Mouse (Mus musculus) kidney, adult 2 months (tissue): Measurements from ENCODE around the gene Kcnq1. TPM values are rescaled to one million over a fixed set of nuclear protein-coding genes. Genes with fewer than 3 reads are reported as not detected.
A peak's percentile ranks its signal among the peaks of the same experiment; 100 is the strongest.

ENCODE experiments used
- DNase-seq: peaks from one replicate; pipeline ENCODE4 v3.0.0; 2021
- H3K27ac ChIP-seq: fragments of 200-500 bp; 2 replicates; pipeline ENCODE4 v1.5.1; 2012; ENCODE audit warnings: low read depth, low read length, control low read depth, inconsistent platforms; ENCODE audit not compliant: insufficient read depth
- H3K27me3 ChIP-seq: fragments of 200-500 bp; replicated peaks from 2 replicates; pipeline ENCODE4 v1.6.1; 2012; ENCODE audit warnings: mild to moderate bottlenecking, moderate library complexity, low read length, inconsistent platforms; ENCODE audit not compliant: control insufficient read depth, insufficient read depth
- H3K36me3 ChIP-seq: fragments of 200-500 bp; 2 replicates; pipeline ENCODE4 v1.6.1; 2012; ENCODE audit warnings: mild to moderate bottlenecking, moderate library complexity, low read length, inconsistent platforms; ENCODE audit not compliant: control insufficient read depth, insufficient read depth
- H3K4me1 ChIP-seq: fragments of 200-500 bp; 2 replicates; pipeline ENCODE4 v1.6.1; 2011; ENCODE audit warnings: low read length; ENCODE audit not compliant: control insufficient read depth, insufficient read depth
- H3K4me3 ChIP-seq: fragments of 200-500 bp; 2 replicates; pipeline ENCODE4 v1.5.1; 2011; ENCODE audit warnings: mild to moderate bottlenecking, low read depth, low read length, control low read depth; ENCODE audit not compliant: insufficient read depth
- CTCF ChIP-seq: fragments of 200-500 bp; conservative IDR thresholded peaks from 2 replicates; pipeline ENCODE4 v1.5.1; 2011; ENCODE audit warnings: low read depth, mild to moderate bottlenecking, control low read depth, low read length, moderate library complexity, mixed read lengths; ENCODE audit not compliant: insufficient read depth, insufficient read length
- POLR2A ChIP-seq: fragments of 200-500 bp; IDR thresholded peaks from one replicate; pipeline ENCODE4 v1.6.1; 2011; ENCODE audit warnings: low read depth, low read length, control low read depth
- WGBS: fragments of 180-500 bp; shearing (Covaris S2); methylation state at CpG from one replicate; pipeline ENCODE4 v1.1.7; 2018; 5-methylcytosine and 5-hydroxymethylcytosine counted together
- polyA plus RNA-seq: library from polyadenylated mRNA; depleted of rRNA; stranded (reverse); fragments of >200 nt; gene quantifications from 2 replicates; pipeline ENCODE4 v1.2.3, GENCODE M21; 2012

The Kcnq1 gene
- polyA plus RNA-seq, 1 experiment = 24.0 TPM

DNA sequence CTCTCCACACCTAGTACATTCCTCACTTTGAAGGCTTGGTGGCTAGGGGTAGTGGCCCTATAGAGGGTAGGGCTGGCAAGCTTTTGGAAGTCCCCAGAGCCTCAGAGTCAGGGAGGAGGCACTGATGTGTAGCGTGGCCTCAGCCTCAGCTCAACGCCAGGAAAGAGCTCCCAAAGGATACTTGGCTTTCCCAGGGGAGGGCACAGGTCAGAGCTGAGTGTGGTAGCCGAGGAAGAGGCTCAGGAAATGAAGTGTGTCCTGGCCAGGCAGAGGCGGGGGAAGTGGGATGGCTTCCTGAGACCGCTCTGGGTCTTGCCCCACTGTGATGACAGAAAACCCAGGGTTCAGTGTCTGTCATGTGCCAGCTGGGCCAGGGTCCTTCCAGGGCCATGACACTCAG lies 30.4 kb downstream of the Kcnq1 start:
- Histone ChIP-seq H3K27me3 (no peaks in the 10 kb centered on the region), H3K4me1 (no peaks in the 10 kb centered on the region), H3K36me3 (no peaks in the 10 kb centered on the region), H3K4me3 (no peak overlapping the region), H3K27ac (no peak overlapping the region)
- TF ChIP-seq CTCF = no peak
- no peak for TF ChIP-seq POLR2A
- WGBS = 46% methylated on average over 5 of the region's 5 CpGs
- DNase-seq = peak; percentile 26

DNA sequence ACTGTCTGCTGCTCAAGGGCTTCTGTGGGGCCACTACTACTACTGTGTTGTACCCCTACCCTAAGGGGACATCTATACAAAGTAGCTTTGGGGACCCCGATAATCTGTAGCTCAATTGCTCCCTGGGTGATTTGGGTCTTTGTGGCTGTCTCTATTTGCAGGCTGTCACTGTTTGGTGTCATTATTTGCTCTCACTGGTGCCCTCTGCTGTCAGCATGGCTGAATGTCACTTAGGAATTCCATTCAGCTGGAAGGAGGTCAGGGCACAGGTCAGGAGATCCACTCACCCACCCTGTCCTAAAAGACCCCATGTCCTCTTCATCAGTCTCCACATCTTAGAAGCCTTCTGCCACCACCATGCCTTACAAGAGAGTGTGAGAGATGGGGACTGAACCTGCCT lies 32.6 kb downstream of the Kcnq1 start:
- WGBS = 52% methylated on average over 1 of the region's 1 CpGs
- Histone ChIP-seq H3K36me3 (no peaks in the 10 kb centered on the region), H3K27me3 (no peaks in the 10 kb centered on the region), H3K27ac (no peak overlapping the region), H3K4me1 (no peaks in the 10 kb centered on the region), H3K4me3 (no peak overlapping the region)
- DNase-seq = peak; percentile 64
- TF ChIP-seq POLR2A (no peak), CTCF (peak; percentile 74)

DNA sequence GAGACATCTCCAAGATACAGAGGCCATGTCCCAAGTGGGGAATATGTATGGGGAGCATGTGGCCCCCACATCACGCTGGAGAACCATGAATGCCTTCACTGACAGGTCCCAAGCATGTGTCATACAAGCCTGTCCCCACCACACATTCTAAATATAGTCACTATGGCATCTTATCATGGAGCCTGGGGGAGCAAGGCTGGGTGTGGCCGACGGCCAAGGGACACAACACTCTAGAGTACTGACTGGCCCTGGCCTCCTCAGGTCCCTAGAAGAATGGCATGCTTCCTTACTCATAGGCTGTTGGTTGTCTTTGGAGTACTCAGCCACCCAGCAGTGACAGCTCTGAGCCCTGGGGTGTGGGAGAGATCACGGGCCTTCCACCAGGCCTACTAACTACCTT lies 33.8 kb downstream of the Kcnq1 start:
- Histone ChIP-seq H3K36me3 (no peaks in the 10 kb centered on the region), H3K4me1 (no peaks in the 10 kb centered on the region), H3K4me3 (no peak overlapping the region), H3K27ac (no peak overlapping the region), H3K27me3 (no peaks in the 10 kb centered on the region)
- TF ChIP-seq CTCF = no peak
- no peak for TF ChIP-seq POLR2A
- no peak for DNase-seq
- WGBS = 81% methylated on average over 4 of the region's 4 CpGs

DNA sequence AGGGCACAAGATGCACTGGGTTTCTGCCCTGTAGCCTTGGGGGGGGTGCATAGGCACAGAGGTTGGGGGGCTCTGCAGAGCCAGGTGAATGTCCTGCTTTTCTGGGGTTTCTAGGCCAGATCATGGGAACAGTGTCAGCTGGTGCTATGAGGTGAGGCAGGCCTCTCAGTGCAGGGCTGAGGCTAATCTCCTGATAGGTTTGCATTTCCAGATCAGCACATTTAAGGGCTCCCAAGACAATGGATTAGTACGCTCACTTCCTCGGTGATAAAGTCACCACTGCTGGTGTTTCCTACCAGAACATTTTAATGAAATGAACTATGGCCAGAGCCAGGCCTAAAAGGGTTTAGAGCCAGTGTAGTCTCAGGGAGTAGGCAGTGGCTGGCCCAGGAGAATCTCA lies 36.5 kb downstream of the Kcnq1 start:
- WGBS = 86% methylated on average over 2 of the region's 2 CpGs
- DNase-seq = no peak
- Histone ChIP-seq H3K4me1 (no peaks in the 10 kb centered on the region), H3K27ac (no peak overlapping the region), H3K4me3 (no peak overlapping the region), H3K27me3 (no peaks in the 10 kb centered on the region), H3K36me3 (no peaks in the 10 kb centered on the region)
- no peak for TF ChIP-seq POLR2A
- TF ChIP-seq CTCF = no peak

DNA sequence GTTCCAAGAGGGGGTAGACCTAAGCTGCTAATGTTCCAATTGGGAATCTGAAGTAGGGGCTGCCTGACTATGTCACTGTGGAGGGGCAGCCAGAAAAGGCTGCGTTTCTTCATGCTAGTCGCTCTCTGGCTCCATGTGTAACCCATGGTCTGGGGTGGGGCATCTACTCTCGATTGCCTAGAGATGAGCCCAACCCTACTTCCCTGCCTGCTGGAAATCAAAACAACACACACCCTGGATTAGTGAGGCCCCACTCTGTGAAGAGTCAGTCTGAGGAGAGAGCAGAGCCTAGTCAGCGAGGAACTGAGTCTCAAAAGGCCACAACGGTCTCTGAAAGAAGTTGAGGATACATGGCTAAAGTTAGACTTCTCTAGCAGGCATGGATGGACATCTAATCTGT lies 40.9 kb downstream of the Kcnq1 start:
- Histone ChIP-seq H3K4me3 (no peak overlapping the region), H3K27ac (no peak overlapping the region), H3K27me3 (no peaks in the 10 kb centered on the region), H3K36me3 (no peaks in the 10 kb centered on the region), H3K4me1 (no peaks in the 10 kb centered on the region)
- TF ChIP-seq POLR2A (no peak), CTCF (no peak)
- whole genome bisulfite sequencing = 81% methylated on average over 5 of the region's 5 CpGs
- no peak for DNase-seq

DNA sequence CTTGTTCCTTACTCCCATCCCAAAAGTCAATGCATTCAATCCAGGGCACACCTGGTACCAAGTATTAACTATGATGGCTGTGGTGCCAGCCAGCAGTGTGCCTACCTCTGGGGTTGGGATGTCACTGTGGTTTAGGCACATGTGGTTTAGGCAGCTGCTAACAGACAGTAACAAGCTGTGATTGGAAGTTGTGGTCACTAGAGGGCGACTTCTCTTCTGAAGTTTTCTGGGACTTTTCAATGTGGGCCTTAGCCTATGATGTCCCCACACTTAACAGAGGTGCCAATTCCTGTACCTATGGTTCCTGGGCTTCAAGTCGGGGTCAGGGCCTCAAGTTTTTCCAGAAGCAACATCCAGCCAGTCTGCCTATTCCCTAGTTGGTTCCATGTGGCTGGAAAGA lies 45.0 kb downstream of the Kcnq1 start:
- H3K27me3 ChIP-seq = no peaks in the 10 kb centered on the region
- peak; percentile 49 for DNase-seq
- H3K4me1 ChIP-seq = no peaks in the 10 kb centered on the region
- no peaks in the 10 kb centered on the region for H3K36me3 ChIP-seq
- H3K27ac ChIP-seq = no peak overlapping the region
- WGBS = 11% methylated on average over 2 of the region's 2 CpGs
- no peak overlapping the region for H3K4me3 ChIP-seq
- TF ChIP-seq CTCF (peak; percentile 56), POLR2A (no peak)

DNA sequence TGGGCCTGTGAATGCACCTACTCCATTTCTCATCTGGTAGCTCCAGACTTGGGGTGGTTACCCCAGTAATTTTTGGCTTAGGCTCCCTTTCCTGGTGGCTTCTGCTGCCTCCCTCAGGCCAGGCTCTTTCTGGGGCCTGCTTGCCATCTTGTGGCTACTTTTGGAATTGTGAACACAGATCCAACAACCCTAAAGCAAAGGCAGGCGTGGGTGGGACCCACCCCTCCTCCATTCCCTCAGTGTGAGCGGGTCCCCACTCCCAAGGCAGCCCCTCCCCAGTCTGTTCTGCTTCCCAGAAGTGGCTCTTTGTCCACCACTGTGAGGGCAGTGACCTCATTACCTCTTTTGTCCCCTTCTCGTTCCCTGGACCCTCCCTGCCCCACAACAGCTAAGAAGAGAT lies 46.2 kb downstream of the Kcnq1 start:
- 49% methylated on average over 3 of the region's 3 CpGs for WGBS
- Histone ChIP-seq H3K27me3 (no peaks in the 10 kb centered on the region), H3K36me3 (no peaks in the 10 kb centered on the region), H3K4me1 (no peaks in the 10 kb centered on the region), H3K4me3 (no peak overlapping the region), H3K27ac (no peak overlapping the region)
- TF ChIP-seq CTCF (peak; percentile 49), POLR2A (no peak)
- DNase-seq = peak; percentile 20

DNA sequence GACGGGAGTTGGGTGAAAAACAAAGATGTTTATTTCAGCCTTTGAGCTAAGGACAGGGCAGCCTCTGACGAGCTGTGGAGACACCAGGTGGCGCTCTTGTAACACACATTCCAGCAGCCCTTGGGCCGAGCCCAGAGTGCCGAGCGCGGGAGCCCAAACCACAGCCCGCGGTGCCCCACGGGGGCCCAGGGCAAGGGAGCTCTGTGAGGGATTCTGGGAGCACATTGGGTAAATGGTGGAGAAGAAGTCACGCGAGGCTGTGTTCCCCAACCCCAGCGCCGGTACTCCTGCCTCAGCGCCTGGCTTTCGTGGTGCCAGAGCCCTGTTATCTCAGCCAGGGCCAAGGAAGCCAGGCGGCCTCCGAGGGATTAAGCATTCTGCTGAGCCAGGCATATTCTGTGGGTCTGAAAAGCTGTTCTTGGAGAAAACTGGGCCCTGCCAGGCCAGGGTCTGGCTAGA lies 47.8 kb downstream of the Kcnq1 start:
- peak; percentile 85 for DNase-seq
- Histone ChIP-seq H3K4me3 (no peak overlapping the region), H3K27ac (no peak overlapping the region), H3K27me3 (no peaks in the 10 kb centered on the region), H3K4me1 (no peaks in the 10 kb centered on the region), H3K36me3 (no peaks in the 10 kb centered on the region)
- WGBS = 9% methylated on average over 18 of the region's 18 CpGs
- TF ChIP-seq POLR2A = no peak
- TF ChIP-seq CTCF = peak; percentile 93
